Mouse (Mus musculus) WW6 (cell line): ENCODE data around the gene Apoc1.

Experiments
- DNase-seq: peaks from one replicate; pipeline ENCODE4 v3.0.0-alpha.2; 2013; ENCODE audit warnings: low read depth, low spot score

Apoc1 gene

DNA sequence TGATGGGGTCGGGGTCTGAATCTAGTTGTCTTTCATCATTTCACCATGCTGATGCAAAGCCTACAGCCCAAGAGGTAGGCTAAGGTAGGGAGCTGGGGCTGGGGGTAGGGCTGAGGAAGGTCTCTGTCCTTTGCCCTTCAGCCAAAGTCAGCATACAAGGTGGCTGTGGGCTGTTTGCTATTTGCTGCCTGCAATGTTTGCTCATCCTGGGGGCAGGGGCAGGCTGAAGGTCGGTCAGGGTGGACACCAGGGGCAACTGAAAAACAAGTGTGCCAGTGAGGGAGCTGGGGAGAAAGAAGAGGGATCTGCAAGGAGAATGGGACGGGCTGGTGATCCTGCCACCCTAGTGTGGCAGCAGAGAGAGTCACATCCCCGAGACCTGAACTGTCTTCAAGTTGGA, 7.1 kb downstream of the Apoc1 start:
- no peak for DNase-seq

GRCm38 (mm10) chr7:19683771-19684201, 8.7 kb downstream of the Apoc1 start:
- no peak for DNase-seq

DNA sequence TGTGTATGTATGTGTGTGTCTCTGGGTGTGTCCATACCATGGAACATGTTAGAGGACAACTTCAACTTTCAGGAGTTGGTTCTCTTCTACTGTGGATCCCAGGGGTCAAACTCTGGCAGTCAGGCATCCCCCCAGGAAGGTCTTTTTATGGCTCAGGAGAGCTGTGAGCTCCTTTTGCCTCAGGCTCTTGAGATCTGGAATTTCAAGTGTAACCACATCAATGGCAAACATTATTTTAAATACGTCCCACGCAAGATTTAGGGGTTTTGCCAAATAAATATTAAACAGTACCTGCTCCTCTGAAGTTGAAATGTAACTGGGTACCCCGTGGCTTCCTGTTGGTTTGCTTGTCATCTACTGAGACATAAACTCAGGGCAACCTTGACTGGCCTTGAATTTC, 9.5 kb downstream of the Apoc1 start:
- no peak for DNase-seq

GRCm38 (mm10) chr7:19681202-19681694, 11.2 kb downstream of the Apoc1 start, which contains the start of the genes Gm44805 and Apoc4:
TSS of gene Gm44805 (minus strand) at chr7:19681423.
TSS of gene Apoc4 (minus strand) at chr7:19681479.
- no peak for DNase-seq

DNA sequence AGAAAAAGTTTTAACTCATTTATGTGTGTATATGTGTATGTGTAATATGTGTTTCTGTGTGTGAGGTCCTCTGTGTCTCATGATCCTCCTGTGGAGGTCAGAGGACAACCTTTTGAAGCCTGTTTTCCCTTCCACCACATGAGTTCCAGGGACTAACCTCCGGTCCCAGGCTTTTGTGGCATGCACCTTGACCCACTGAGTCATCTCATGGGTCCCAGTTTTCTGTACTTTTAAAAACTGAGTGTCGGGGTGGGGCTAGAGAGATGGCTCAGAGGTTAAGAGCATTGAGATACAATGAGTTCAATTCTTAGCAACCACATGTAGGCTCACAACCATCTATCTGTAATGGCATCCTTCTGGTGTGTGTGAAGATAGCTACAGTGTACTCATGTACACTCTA, 11.8 kb downstream of the Apoc1 start:
- DNase-seq = no peak

DNA sequence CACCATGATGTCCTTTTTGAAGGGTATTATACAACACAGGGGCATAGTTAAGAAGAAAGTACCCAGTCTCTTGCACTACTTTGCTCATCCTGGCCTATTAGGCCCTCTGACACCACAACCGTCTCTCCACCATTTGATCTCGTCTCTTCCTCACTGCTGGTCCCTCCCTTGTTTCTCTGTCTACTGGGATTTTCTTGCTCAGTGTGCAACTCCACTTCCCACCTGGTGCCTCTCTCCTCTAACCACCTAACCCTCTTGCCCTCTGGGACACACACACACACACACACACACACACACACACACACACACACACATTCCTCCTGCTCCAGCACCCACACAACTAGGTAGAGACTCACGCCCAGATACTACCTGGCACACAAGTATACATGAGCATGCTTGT, 13.6 kb downstream of the Apoc1 start:
- no peak for DNase-seq

- no peak for DNase-seq
These were observed 14.6 kb downstream of the Apoc1 start, which contains the start of gene Apoc2 for GRCm38 (mm10) chr7:19677872-19678271. TSS of gene Apoc2 (minus strand) at chr7:19677941.

- DNase-seq = no peak
These were observed 15.8 kb downstream of the Apoc1 start for GRCm38 (mm10) chr7:19676662-19677061.

- no peak for DNase-seq
These were observed 16.6 kb downstream of the Apoc1 start for GRCm38 (mm10) chr7:19675824-19676223.

DNA sequence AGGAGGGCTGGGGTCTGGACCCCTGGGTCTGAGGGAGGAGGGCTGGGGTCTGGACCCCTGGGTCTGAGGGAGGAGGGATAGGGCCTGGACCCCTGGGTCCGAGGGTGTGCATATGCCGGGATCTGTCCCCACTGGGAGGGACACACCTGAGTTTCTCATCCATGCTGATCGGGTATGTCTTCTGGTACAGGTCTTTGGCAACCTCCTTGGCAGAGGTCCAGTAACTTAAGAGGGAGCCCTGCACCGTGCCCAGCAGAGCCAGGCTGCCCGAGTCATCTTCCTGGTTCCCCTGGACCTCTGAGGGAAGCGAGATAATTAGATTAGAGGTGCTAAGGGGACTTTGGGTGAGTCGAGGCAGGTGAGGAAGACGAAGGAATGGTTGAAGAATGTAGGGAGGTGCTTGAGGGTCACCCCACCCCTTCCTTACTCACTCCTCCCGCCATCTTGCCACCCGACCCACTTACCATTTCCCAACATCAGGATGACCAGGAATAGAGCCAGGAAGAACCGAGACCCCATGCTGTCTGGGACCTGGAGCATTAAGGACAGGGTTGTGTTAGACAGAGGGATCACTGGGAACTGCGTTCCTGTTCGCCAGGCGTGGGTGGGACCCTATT, 19.3 kb downstream of the Apoc1 start:
- DNase-seq = no peak

- DNase-seq = no peak
These were observed 20.9 kb downstream of the Apoc1 start for GRCm38 (mm10) chr7:19671511-19671910.

DNA sequence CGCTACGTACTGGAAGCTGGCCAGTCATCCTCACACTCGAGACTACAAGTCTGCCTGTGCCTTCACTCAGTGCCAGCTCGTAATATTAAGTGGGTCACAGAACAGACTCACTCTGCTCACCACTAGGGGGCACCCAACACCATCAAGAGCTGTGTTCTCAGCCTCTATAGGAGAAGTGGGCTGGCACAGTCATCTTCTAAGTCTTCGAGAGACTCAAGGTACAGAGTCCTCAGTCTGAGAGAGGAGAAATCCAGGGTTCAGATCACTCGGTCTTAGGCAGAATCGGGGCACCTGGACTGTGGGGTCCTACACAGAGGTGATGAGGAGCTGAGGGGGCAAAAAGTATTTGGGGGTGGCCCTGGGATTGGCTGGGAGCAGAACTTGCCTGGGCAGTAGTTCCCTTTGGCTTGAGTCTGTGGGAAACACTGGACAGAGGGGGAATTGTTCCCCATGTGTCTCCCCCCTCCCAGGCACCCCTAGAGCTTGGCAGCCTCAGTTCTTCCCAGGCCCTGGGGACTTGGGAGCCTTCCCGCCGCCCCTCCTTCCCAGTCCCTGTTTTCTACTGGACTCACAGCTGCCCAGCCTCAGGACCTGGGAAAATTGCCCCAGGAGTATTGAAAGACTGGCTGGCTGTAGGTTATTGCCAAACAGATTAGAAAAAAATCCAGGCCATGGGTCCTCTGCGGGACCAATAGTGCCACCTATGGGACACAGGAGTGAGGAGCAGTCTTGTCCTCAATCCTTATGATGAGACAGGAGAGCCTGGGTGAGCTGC, 23.3 kb downstream of the Apoc1 start:
- DNase-seq = peak; percentile 77

- no peak for DNase-seq
These were observed 25.0 kb downstream of the Apoc1 start for GRCm38 (mm10) chr7:19667434-19667833.

DNA sequence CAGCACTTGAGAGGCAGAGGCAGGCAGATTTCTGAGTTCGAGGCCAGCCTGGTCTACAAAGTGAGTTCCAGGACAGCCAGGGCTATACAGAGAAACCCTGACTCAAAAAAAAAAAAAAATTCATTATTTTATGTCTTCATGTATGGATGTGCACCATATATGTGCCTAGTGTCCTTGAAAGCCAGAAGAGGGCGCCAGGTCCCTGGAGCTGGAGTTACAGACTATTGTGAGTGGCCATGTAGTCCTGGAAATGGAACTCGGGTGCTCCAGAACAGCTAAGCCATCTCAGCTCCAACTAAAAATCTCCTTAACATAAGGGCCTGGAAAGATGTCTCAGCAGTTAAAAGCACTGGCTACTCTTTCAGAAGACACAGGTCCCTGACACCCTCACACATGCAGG, 25.7 kb downstream of the Apoc1 start:
- no peak for DNase-seq

GRCm38 (mm10) chr7:19664955-19665841, 27.3 kb downstream of the Apoc1 start, which contains the start of gene Clptm1:
TSS of gene Clptm1 (minus strand) at chr7:19665033.
- peak; percentile 85 for DNase-seq

DNA sequence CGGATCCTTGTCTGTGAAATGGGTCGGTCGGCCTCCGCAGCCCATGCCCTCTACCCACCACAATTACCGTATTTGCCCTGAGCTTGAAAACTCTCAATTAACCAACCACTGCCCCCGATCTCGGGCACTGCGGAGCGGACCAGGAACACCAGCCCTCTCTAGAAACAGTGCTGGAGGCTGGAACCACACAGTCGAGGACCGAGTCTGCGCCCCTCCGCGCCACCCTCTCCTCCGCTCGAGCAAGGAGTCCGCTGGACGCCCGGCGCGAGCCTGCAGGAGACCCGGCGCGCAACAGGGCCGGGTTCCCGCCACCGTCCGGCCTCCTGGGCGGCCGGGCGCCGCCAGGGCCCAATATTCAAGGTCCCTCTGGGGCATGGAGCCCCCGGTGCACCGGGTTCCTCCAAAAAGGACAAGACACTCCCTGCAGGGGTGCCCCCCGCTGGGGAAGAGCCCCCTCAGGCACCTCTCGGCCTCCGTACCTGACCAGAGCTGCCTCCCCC, 28.0 kb downstream of the Apoc1 start:
- DNase-seq = no peak

DNA sequence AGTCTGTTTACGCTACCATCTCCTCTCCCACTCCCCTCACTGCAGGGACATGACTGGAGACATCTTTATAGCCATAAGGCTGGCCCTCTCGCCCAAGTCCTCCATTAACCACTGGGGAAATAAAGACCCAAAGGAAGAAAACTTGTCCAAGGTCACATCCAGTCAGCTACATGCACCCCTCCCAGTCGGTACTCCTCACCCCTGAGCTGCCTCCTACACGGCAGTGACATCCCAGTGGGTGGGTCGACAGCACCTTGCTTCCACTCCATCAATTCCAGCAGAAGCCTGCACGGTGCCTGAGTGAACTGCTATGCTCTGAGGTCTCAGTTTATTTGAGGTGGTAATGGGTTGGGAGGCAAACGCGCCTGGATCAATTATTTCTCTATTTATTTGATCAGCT, 28.5 kb downstream of the Apoc1 start:
- no peak for DNase-seq

DNA sequence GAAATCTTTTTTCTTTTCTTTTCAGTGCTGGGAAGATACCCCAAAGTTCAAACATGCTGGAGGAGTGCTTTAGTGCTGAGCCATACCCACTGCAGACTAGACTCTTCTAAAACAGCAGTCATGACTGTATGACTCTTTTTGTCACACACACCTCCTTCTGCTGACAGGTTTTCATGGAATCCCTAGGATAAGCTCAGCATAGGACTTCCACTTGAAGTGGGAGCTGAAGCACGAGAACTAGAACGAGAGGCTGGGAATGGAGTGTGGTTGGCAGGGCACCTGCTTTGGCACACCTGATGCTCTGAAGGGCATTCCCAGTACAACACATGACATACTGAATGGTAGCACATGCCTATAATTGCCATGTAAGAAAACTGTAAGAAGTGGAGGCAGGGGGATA, 39.8 kb downstream of the Apoc1 start:
- no peak for DNase-seq

DNA sequence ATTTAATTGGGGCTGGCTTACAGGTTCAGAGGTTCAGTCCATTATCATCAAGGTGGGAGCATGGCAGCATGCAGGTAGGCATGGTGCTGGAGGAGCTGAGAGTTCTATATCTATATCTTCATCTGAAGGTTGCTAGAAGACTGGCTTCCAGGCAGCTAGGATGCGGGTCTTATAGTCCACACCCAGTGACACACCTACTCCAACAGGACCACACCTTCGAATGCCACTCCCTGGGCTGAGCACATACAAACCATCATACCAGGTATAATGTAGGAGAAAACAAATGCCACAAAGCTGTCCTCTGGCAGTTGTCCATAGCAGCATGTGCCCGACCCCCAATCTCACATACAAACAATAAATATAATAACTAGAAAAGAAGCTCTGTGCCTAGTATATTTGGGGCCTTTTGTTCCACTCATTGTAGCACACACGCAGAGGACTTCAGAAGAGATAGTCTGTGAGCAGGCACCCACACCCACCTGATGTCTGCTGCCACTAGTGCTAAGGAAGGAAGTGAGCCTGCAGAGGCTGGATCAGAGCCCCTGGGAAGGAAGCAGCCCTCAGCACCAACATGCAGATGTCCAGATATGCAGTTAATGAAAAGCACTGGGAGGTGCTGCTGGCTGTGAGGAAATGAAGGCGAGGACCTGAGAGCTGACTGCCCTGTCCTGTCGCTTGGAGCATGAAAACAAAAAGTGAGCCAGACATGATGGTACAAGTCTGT, 41.2 kb downstream of the Apoc1 start:
- DNase-seq = no peak

- no peak for DNase-seq
These were observed 51.2 kb downstream of the Apoc1 start for GRCm38 (mm10) chr7:19641223-19641622.
